Mouse (Mus musculus) neural tube, embryonic 11.5 days (tissue): ENCODE results near the gene Golga5. TPM values are rescaled to one million over a fixed set of nuclear protein-coding genes. Genes with fewer than 3 reads are reported as not detected.

ENCODE experiments used
- ATAC-seq: fragments of 200-750 bp; cut with Nextera tagmentation; 2 replicates; pipeline ENCODE4 v1.8.0; 2017; ENCODE audit warnings: moderate number of reproducible peaks, mild to moderate bottlenecking, moderate TSS enrichment, moderate library complexity; ENCODE audit not compliant: insufficient read depth, low FRiP score, low TSS enrichment
- DNase-seq: peaks from one replicate; pipeline ENCODE4 v3.0.0-alpha.2; 2015; ENCODE audit warnings: low spot score
- H3K27ac ChIP-seq: fragments of 300-500 bp; sonication (generic); 2 replicates; pipeline ENCODE4 v1.5.1; 2014; ENCODE audit warnings: low read depth, mild to moderate bottlenecking, low read length
- H3K27me3 ChIP-seq: fragments of 300-500 bp; sonication (generic); 2 replicates; pipeline ENCODE4 v1.6.1; 2014; ENCODE audit warnings: mild to moderate bottlenecking, low read length, mixed read lengths; ENCODE audit not compliant: control insufficient read depth, insufficient read depth
- H3K36me3 ChIP-seq: fragments of 300-500 bp; sonication (generic); 2 replicates; pipeline ENCODE4 v1.6.1; 2014; ENCODE audit warnings: mild to moderate bottlenecking, low read length, moderate library complexity, mixed read lengths; ENCODE audit not compliant: control insufficient read depth, insufficient read depth
- H3K4me1 ChIP-seq: fragments of 300-500 bp; sonication (generic); 2 replicates; pipeline ENCODE4 v1.6.1; 2014; ENCODE audit warnings: low read length, mixed read lengths; ENCODE audit not compliant: control insufficient read depth, insufficient read depth
- H3K4me2 ChIP-seq: fragments of 300-500 bp; sonication (generic); 2 replicates; pipeline ENCODE4 v1.6.1; 2014; ENCODE audit warnings: low read depth, mild to moderate bottlenecking, moderate library complexity
- H3K4me3 ChIP-seq: fragments of 300-500 bp; sonication (generic); 2 replicates; pipeline ENCODE4 v1.5.1; 2014; ENCODE audit warnings: low read depth, low read length
- H3K9ac ChIP-seq: fragments of 300-500 bp; sonication (generic); 2 replicates; pipeline ENCODE4 v1.6.1; 2014; ENCODE audit warnings: mild to moderate bottlenecking, low read length
- H3K9me3 ChIP-seq: fragments of 300-500 bp; sonication (generic); 2 replicates; pipeline ENCODE4 v1.6.1; 2016; ENCODE audit warnings: low read length; ENCODE audit not compliant: control insufficient read depth
- WGBS: fragments of 180-500 bp; shearing (Covaris S2); extraction: QIAGEN DNeasy Blood & Tissue Kit; methylation state at CpG from one replicate; pipeline ENCODE4 v1.1.7; 2014; 5-methylcytosine and 5-hydroxymethylcytosine counted together
- polyA plus RNA-seq: library from polyadenylated mRNA; unstranded; fragments of >200 nt; fragmentation: Nextera tagmentation; extraction: Ambion mirVana; gene quantifications from 2 replicates; pipeline ENCODE4 v1.2.1, GENCODE M21; 2014

The Golga5 gene
- polyA plus RNA-seq, 1 experiment from 2014 or later, result 33.6 TPM

- H3K9ac ChIP-seq, result no peak overlapping the region
- H3K27me3 ChIP-seq, result no peaks in the 10 kb centered on the region
- H3K4me3 ChIP-seq, result no peak overlapping the region
- H3K4me2 ChIP-seq, result no peak overlapping the region
- H3K9me3 ChIP-seq, result no peaks in the 10 kb centered on the region
- no peaks in the 10 kb centered on the region for H3K36me3 ChIP-seq
- ATAC-seq, result no peak
- no peak for DNase-seq
- H3K4me1 ChIP-seq, result no peaks in the 10 kb centered on the region
- H3K27ac ChIP-seq, result no peak overlapping the region
- 92% methylated on average over 2 of the region's 2 CpGs for WGBS
Measured at GRCm38 (mm10) chr12:102497905-102498304, 29.0 kb downstream of the Golga5 start.

GRCm38 (mm10) chr12:102498726-102499125, 29.8 kb downstream of the Golga5 start:
- H3K27me3 ChIP-seq, result no peaks in the 10 kb centered on the region
- H3K27ac ChIP-seq, result no peak overlapping the region
- no peaks in the 10 kb centered on the region for H3K9me3 ChIP-seq
- no peak overlapping the region for H3K4me3 ChIP-seq
- H3K36me3 ChIP-seq, result no peaks in the 10 kb centered on the region
- no peak overlapping the region for H3K4me2 ChIP-seq
- ATAC-seq (no peak), DNase-seq (no peak)
- H3K9ac ChIP-seq, result no peak overlapping the region
- no peaks in the 10 kb centered on the region for H3K4me1 ChIP-seq
- WGBS, result 76% methylated on average over 8 of the region's 8 CpGs

GRCm38 (mm10) chr12:102499210-102499609, 30.3 kb downstream of the Golga5 start:
- no peak overlapping the region for H3K4me3 ChIP-seq
- no peaks in the 10 kb centered on the region for H3K27me3 ChIP-seq
- no peak for ATAC-seq
- H3K9me3 ChIP-seq, result no peaks in the 10 kb centered on the region
- 83% methylated on average over 5 of the region's 5 CpGs for WGBS
- no peak overlapping the region for H3K4me2 ChIP-seq
- H3K36me3 ChIP-seq, result no peaks in the 10 kb centered on the region
- DNase-seq, result no peak
- no peak overlapping the region for H3K9ac ChIP-seq
- no peaks in the 10 kb centered on the region for H3K4me1 ChIP-seq
- H3K27ac ChIP-seq, result no peak overlapping the region

DNA sequence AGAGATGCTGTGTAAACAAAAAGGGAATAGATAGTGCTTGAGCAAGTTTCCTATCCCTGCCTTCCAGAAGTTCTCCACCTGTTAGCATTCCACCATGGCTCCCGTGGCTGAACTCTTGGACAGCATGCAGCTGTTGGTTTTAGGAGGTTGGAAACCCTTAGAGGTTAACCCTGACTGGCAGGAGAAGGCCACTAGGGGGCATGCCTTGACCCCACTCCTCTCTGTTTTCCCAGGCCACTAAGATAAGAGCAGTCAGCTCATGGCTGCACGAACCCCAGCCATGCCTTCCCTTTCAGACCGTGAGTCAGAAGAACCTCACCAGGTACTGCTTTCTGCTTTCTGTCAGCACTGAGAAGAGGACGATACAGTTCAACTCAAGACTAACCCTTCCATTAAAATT, 30.8 kb downstream of the Golga5 start:
- ATAC-seq, result no peak
- no peak for DNase-seq
- Histone ChIP-seq H3K4me2 (no peak overlapping the region), H3K27ac (no peak overlapping the region), H3K27me3 (no peaks in the 10 kb centered on the region), H3K9ac (no peak overlapping the region), H3K36me3 (no peaks in the 10 kb centered on the region), H3K4me3 (no peak overlapping the region), H3K4me1 (no peaks in the 10 kb centered on the region), H3K9me3 (no peaks in the 10 kb centered on the region)
- 71% methylated on average over 4 of the region's 4 CpGs for WGBS

DNA sequence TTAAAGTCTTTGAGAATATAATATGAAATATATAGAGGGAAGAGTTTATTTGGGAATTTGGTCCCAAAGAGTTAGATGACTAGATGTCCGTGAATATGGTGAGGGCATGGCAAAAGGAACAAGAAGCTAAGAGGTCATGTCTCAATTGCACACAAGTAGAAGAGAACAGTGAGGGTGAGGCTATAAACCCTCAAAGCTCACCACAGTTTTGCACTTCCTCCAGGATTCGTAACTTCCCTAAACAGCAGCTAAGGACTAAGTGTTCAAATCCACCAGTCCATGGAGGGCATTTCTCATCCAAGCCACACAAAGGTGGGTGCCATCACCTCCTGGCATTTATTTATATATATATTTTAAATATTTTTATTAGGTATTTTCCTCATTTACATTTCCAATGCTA, 32.1 kb downstream of the Golga5 start:
- H3K9ac ChIP-seq, result no peak overlapping the region
- WGBS, result 85% methylated on average over 2 of the region's 2 CpGs
- H3K36me3 ChIP-seq, result no peaks in the 10 kb centered on the region
- ATAC-seq (no peak), DNase-seq (no peak)
- H3K27me3 ChIP-seq, result no peaks in the 10 kb centered on the region
- H3K4me1 ChIP-seq, result no peaks in the 10 kb centered on the region
- H3K27ac ChIP-seq, result no peak overlapping the region
- no peak overlapping the region for H3K4me3 ChIP-seq
- H3K9me3 ChIP-seq, result no peaks in the 10 kb centered on the region
- no peak overlapping the region for H3K4me2 ChIP-seq

DNA sequence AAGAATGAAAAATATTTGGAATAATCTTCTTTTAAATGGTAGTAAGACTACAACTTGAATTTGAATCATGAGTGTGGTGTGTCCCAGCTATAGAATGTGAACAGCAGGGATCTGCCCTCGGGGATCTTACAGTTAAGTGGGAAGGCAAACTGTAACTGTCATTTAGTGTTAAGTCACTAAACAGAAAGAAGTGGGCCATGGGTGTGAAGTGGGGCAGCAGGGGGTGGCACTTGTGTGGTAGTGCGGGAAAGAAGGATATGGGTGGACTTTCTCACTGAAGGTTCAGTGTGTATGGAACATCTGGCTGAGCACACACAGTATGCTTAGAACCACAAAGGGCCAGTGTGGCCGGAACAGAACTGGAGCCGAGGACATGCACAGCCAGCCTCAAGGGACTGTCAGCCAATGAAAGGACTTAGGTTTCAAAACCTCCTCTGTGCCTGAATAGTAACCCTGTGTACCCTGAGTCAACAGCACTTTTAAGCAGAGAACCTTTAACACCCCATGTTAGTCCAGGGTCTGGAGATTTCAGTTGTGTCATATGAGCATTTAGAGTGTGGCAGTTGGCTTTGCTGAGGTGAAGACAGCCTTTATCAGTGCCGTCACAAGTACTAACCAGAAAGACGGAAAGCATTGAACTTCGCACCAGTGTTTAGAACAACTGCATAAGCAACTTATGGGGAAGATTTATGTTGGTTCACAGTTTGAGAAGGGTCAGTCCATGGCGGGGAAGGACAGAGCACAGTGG, 33.1 kb downstream of the Golga5 start:
- no peaks in the 10 kb centered on the region for H3K27me3 ChIP-seq
- ATAC-seq, result no peak
- H3K36me3 ChIP-seq, result no peaks in the 10 kb centered on the region
- DNase-seq, result no peak
- H3K4me1 ChIP-seq, result no peaks in the 10 kb centered on the region
- no peak overlapping the region for H3K27ac ChIP-seq
- no peaks in the 10 kb centered on the region for H3K9me3 ChIP-seq
- H3K9ac ChIP-seq, result no peak overlapping the region
- no peak overlapping the region for H3K4me3 ChIP-seq
- H3K4me2 ChIP-seq, result no peak overlapping the region
- WGBS, result 80% methylated on average over 8 of the region's 8 CpGs

- Histone ChIP-seq H3K9me3 (no peaks in the 10 kb centered on the region), H3K36me3 (no peaks in the 10 kb centered on the region), H3K4me3 (no peak overlapping the region), H3K9ac (no peak overlapping the region), H3K4me1 (no peaks in the 10 kb centered on the region), H3K4me2 (no peak overlapping the region), H3K27ac (no peak overlapping the region), H3K27me3 (no peaks in the 10 kb centered on the region)
- DNase-seq (no peak), ATAC-seq (no peak)
- 56% methylated on average over 9 of the region's 9 CpGs for WGBS
Measured at GRCm38 (mm10) chr12:102505131-102505713, 36.3 kb downstream of the Golga5 start.

DNA sequence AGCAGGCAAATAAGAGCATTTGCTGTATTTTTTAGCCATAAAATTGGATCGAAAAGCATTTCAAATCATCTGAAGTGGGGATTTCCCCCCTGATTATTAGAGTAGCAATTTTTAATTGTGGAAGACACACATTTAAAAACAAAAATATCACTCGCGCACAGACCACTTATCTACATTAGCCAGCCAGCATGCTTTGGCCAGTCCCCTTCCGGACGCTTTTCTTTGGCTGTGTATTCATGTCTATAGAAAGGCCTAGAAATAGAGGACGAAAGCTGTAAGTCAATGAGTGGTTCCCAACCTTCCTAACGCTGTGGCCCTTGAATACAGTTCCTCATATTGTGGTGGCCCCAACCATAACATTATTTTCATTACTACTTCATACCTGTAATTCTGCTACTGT, 37.0 kb downstream of the Golga5 start:
- Histone ChIP-seq H3K36me3 (no peaks in the 10 kb centered on the region), H3K9ac (no peak overlapping the region), H3K4me1 (no peaks in the 10 kb centered on the region), H3K27me3 (no peaks in the 10 kb centered on the region), H3K4me2 (no peak overlapping the region), H3K27ac (no peak overlapping the region), H3K4me3 (no peak overlapping the region), H3K9me3 (no peaks in the 10 kb centered on the region)
- no peak for DNase-seq
- WGBS, result 91% methylated on average over 7 of the region's 7 CpGs
- no peak for ATAC-seq

DNA sequence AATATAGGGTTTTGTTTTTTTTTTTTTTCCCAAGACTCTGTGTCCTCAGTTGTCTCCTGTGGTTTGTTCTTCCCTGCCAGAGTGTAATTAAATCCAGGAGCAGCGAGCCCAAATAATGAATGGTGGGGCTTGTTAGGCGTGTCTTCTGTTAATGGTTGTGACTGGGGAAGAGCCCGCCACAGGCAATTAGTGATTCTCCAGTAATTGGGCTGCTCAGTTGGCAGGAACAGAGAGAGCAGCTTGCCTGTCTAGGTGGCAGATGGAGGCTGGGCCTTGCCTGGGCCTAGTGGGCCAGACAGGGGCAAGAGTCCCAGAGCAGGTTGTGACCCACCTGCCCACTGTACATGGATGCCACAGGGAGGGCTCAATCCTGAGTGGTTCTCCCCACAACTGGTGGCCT, 42.4 kb downstream of the Golga5 start:
- Histone ChIP-seq H3K36me3 (no peaks in the 10 kb centered on the region), H3K9me3 (no peaks in the 10 kb centered on the region), H3K4me3 (no peak overlapping the region), H3K4me2 (no peak overlapping the region), H3K27ac (no peak overlapping the region), H3K27me3 (no peaks in the 10 kb centered on the region), H3K9ac (no peak overlapping the region), H3K4me1 (no peaks in the 10 kb centered on the region)
- ATAC-seq, result no peak
- no peak for DNase-seq
- WGBS, result 10% methylated on average over 3 of the region's 3 CpGs
